Mouse (Mus musculus): Measurements from ENCODE around the gene Slit3. TPM values are rescaled to one million over a fixed set of nuclear protein-coding genes. Genes with fewer than 3 reads are reported as not detected.

The Slit3 gene
- polyA plus RNA-seq, 1 experiment from 2014 or later = 5.9 TPM

- peak; percentile 60; the same call in 1 of the 2 replicates for ATAC-seq
- H3K36me3 ChIP-seq (ENCODE audit: control insufficient read depth, insufficient read depth, low read length) = no peaks in the 10 kb centered on the region
Observed at GRCm38 (mm10) chr11:35142698-35143360, 21.8 kb downstream of the Slit3 start.

GRCm38 (mm10) chr11:35147818-35148445 is 26.9 kb downstream of the Slit3 start:
- 82% methylated on average over 11 of the region's 11 CpGs for WGBS
- no peak for ATAC-seq
- Histone ChIP-seq H3K36me3 (ENCODE audit: control insufficient read depth, insufficient read depth, low read length) (no peaks in the 10 kb centered on the region), H3K9ac (ENCODE audit: low read depth, low read length) (no peak overlapping the region), H3K4me1 (ENCODE audit: control insufficient read depth, insufficient read depth, low read length) (no peaks in the 10 kb centered on the region), H3K27me3 (replicated peaks; ENCODE audit: control insufficient read depth, insufficient read depth, low read length) (no peaks in the 10 kb centered on the region), H3K9me3 (ENCODE audit: control insufficient read depth, low read length) (no peaks in the 10 kb centered on the region), H3K4me2 (ENCODE audit: low read depth, low read length) (no peak overlapping the region), H3K27ac (ENCODE audit: low read length) (no peak overlapping the region), H3K4me3 (ENCODE audit: low read length) (no peak overlapping the region)

More at GRCm38 (mm10) chr11:35142698-35143360, 21.8 kb downstream of the Slit3 start:
- H3K27me3 ChIP-seq (replicated peaks; ENCODE audit: control insufficient read depth, insufficient read depth, low read length) = no peaks in the 10 kb centered on the region
- 53% methylated on average over 7 of the region's 7 CpGs for WGBS
- H3K4me1 ChIP-seq (ENCODE audit: control insufficient read depth, insufficient read depth, low read length) = 0 out of 2 replicates have a peak, but pooled peaks cover 4% of the 10 kb centered on the region
- 0 out of 2 replicates have a peak overlapping the region, but pooled peaks have one; percentile 11 for H3K27ac ChIP-seq (ENCODE audit: low read length)
- no peaks in the 10 kb centered on the region for H3K9me3 ChIP-seq (ENCODE audit: control insufficient read depth, low read length)
- no peak overlapping the region for H3K9ac ChIP-seq (ENCODE audit: low read depth, low read length)
- H3K4me3 ChIP-seq (ENCODE audit: low read length) = no peak overlapping the region
- no peak overlapping the region for H3K4me2 ChIP-seq (ENCODE audit: low read depth, low read length)

- WGBS = 65% methylated on average over 13 of the region's 13 CpGs
- H3K36me3 ChIP-seq (ENCODE audit: control insufficient read depth, insufficient read depth, low read length) = no peaks in the 10 kb centered on the region
- no peak overlapping the region for H3K9ac ChIP-seq (ENCODE audit: low read depth, low read length)
- H3K27ac ChIP-seq (ENCODE audit: low read length) = no peak overlapping the region
- no peaks in the 10 kb centered on the region for H3K27me3 ChIP-seq (replicated peaks; ENCODE audit: control insufficient read depth, insufficient read depth, low read length)
- no peak overlapping the region for H3K4me2 ChIP-seq (ENCODE audit: low read depth, low read length)
- no peak overlapping the region for H3K4me3 ChIP-seq (ENCODE audit: low read length)
- no peaks in the 10 kb centered on the region for H3K4me1 ChIP-seq (ENCODE audit: control insufficient read depth, insufficient read depth, low read length)
- no peak for ATAC-seq
- H3K9me3 ChIP-seq (ENCODE audit: control insufficient read depth, low read length) = no peaks in the 10 kb centered on the region
Observed at GRCm38 (mm10) chr11:35151539-35151951, 30.5 kb downstream of the Slit3 start.

- no peak overlapping the region for H3K4me2 ChIP-seq (ENCODE audit: low read depth, low read length)
- H3K27ac ChIP-seq (ENCODE audit: low read length) = no peak overlapping the region
- no peaks in the 10 kb centered on the region for H3K36me3 ChIP-seq (ENCODE audit: control insufficient read depth, insufficient read depth, low read length)
- H3K4me1 ChIP-seq (ENCODE audit: control insufficient read depth, insufficient read depth, low read length) = no peaks in the 10 kb centered on the region
- H3K9ac ChIP-seq (ENCODE audit: low read depth, low read length) = no peak overlapping the region
- WGBS = 78% methylated on average over 2 of the region's 2 CpGs
- H3K27me3 ChIP-seq (replicated peaks; ENCODE audit: control insufficient read depth, insufficient read depth, low read length) = no peaks in the 10 kb centered on the region
- no peak overlapping the region for H3K4me3 ChIP-seq (ENCODE audit: low read length)
- no peak for ATAC-seq
- H3K9me3 ChIP-seq (ENCODE audit: control insufficient read depth, low read length) = no peaks in the 10 kb centered on the region
Observed at GRCm38 (mm10) chr11:35152875-35153274, 31.9 kb downstream of the Slit3 start.

GRCm38 (mm10) chr11:35154449-35154848 is 33.4 kb downstream of the Slit3 start:
- 73% methylated on average over 5 of the region's 5 CpGs for WGBS
- Histone ChIP-seq H3K4me2 (ENCODE audit: low read depth, low read length) (no peak overlapping the region), H3K27ac (ENCODE audit: low read length) (no peak overlapping the region), H3K36me3 (ENCODE audit: control insufficient read depth, insufficient read depth, low read length) (no peaks in the 10 kb centered on the region), H3K4me3 (ENCODE audit: low read length) (no peak overlapping the region), H3K9ac (ENCODE audit: low read depth, low read length) (no peak overlapping the region), H3K9me3 (ENCODE audit: control insufficient read depth, low read length) (no peaks in the 10 kb centered on the region), H3K27me3 (replicated peaks; ENCODE audit: control insufficient read depth, insufficient read depth, low read length) (no peaks in the 10 kb centered on the region), H3K4me1 (ENCODE audit: control insufficient read depth, insufficient read depth, low read length) (no peaks in the 10 kb centered on the region)
- no peak for ATAC-seq

GRCm38 (mm10) chr11:35155281-35155680 is 34.3 kb downstream of the Slit3 start:
- Histone ChIP-seq H3K4me3 (ENCODE audit: low read length) (no peak overlapping the region), H3K27me3 (replicated peaks; ENCODE audit: control insufficient read depth, insufficient read depth, low read length) (no peaks in the 10 kb centered on the region), H3K4me2 (ENCODE audit: low read depth, low read length) (no peak overlapping the region), H3K36me3 (ENCODE audit: control insufficient read depth, insufficient read depth, low read length) (no peaks in the 10 kb centered on the region), H3K9ac (ENCODE audit: low read depth, low read length) (no peak overlapping the region), H3K9me3 (ENCODE audit: control insufficient read depth, low read length) (no peaks in the 10 kb centered on the region), H3K4me1 (ENCODE audit: control insufficient read depth, insufficient read depth, low read length) (no peaks in the 10 kb centered on the region), H3K27ac (ENCODE audit: low read length) (no peak overlapping the region)
- no peak for ATAC-seq
- 93% methylated on average over 7 of the region's 7 CpGs for WGBS

- WGBS = 86% methylated on average over 5 of the region's 5 CpGs
Observed at GRCm38 (mm10) chr11:35156676-35157075, 35.7 kb downstream of the Slit3 start.

GRCm38 (mm10) chr11:35160682-35161211 is 39.7 kb downstream of the Slit3 start:
- no peak overlapping the region for H3K9ac ChIP-seq (ENCODE audit: low read depth, low read length)
- 78% methylated on average over 4 of the region's 4 CpGs for WGBS
- H3K27me3 ChIP-seq (replicated peaks; ENCODE audit: control insufficient read depth, insufficient read depth, low read length) = no peaks in the 10 kb centered on the region
- no peaks in the 10 kb centered on the region for H3K9me3 ChIP-seq (ENCODE audit: control insufficient read depth, low read length)
- no peaks in the 10 kb centered on the region for H3K4me1 ChIP-seq (ENCODE audit: control insufficient read depth, insufficient read depth, low read length)
- H3K36me3 ChIP-seq (ENCODE audit: control insufficient read depth, insufficient read depth, low read length) = no peaks in the 10 kb centered on the region
- no peak for ATAC-seq
- H3K4me3 ChIP-seq (ENCODE audit: low read length) = no peak overlapping the region
- H3K27ac ChIP-seq (ENCODE audit: low read length) = no peak overlapping the region
- H3K4me2 ChIP-seq (ENCODE audit: low read depth, low read length) = no peak overlapping the region

More at GRCm38 (mm10) chr11:35156676-35157075, 35.7 kb downstream of the Slit3 start:
- no peak overlapping the region for H3K4me3 ChIP-seq (ENCODE audit: low read length)
- no peaks in the 10 kb centered on the region for H3K27me3 ChIP-seq (replicated peaks; ENCODE audit: control insufficient read depth, insufficient read depth, low read length)
- H3K9ac ChIP-seq (ENCODE audit: low read depth, low read length) = no peak overlapping the region
- no peaks in the 10 kb centered on the region for H3K9me3 ChIP-seq (ENCODE audit: control insufficient read depth, low read length)
- H3K4me2 ChIP-seq (ENCODE audit: low read depth, low read length) = no peak overlapping the region
- no peak overlapping the region for H3K27ac ChIP-seq (ENCODE audit: low read length)
- no peak for ATAC-seq
- no peaks in the 10 kb centered on the region for H3K4me1 ChIP-seq (ENCODE audit: control insufficient read depth, insufficient read depth, low read length)
- H3K36me3 ChIP-seq (ENCODE audit: control insufficient read depth, insufficient read depth, low read length) = no peaks in the 10 kb centered on the region

GRCm38 (mm10) chr11:35163396-35163795 is 42.4 kb downstream of the Slit3 start:
- Histone ChIP-seq H3K27ac (ENCODE audit: low read length) (no peak overlapping the region), H3K4me2 (ENCODE audit: low read depth, low read length) (no peak overlapping the region), H3K27me3 (replicated peaks; ENCODE audit: control insufficient read depth, insufficient read depth, low read length) (no peaks in the 10 kb centered on the region), H3K9ac (ENCODE audit: low read depth, low read length) (no peak overlapping the region), H3K9me3 (ENCODE audit: control insufficient read depth, low read length) (no peaks in the 10 kb centered on the region), H3K36me3 (ENCODE audit: control insufficient read depth, insufficient read depth, low read length) (no peaks in the 10 kb centered on the region), H3K4me1 (ENCODE audit: control insufficient read depth, insufficient read depth, low read length) (no peaks in the 10 kb centered on the region), H3K4me3 (ENCODE audit: low read length) (no peak overlapping the region)
- 96% methylated on average over 3 of the region's 3 CpGs for WGBS
- ATAC-seq = no peak

Measured in intestine, embryonic 16.5 days (tissue).